10 mouse cellular contexts compared by ENCODE assay signal in genomic region chr2:170127523-170127922, GRCm38 (mm10). TPM values are rescaled to one million over a fixed set of nuclear protein-coding genes. Genes with fewer than 3 reads are reported as not detected.
DNase-seq lines count a peak whose midpoint lies in the region; ATAC-seq lines count a peak whose summit lies in the region.
"Had no signal": no experiment of that assay in that cellular context is flagged by ENCODE, and none has a peak within 500 bp of the region (broad histone marks: within the 10 kb centered on the region; RNA-seq: fewer than 3 reads in every experiment).

No protein-coding gene starts in this region.

- no peak overlapping the region for H3K27ac ChIP-seq in kidney, embryonic 14.5 days (ENCODE audit: low read depth, low read length)
- H3K27ac ChIP-seq in limb, embryonic 13.5 days: no peak overlapping the region

- ATAC-seq in kidney, embryonic 14.5 days (ENCODE audit: low FRiP score, low TSS enrichment): no peak
- peak; percentile 18 for ATAC-seq in CD4-positive, CD25-positive, alpha-beta regulatory T cell, adult 4 months
- no peak for ATAC-seq in limb, embryonic 13.5 days (ENCODE audit: low FRiP score, low read depth)

- no peak overlapping the region for H3K9ac ChIP-seq in kidney, embryonic 14.5 days (ENCODE audit: low read depth, low read length)
- 0 out of 2 replicates have a peak overlapping the region, but pooled peaks have one; percentile 19 for H3K9ac ChIP-seq in limb, embryonic 13.5 days

- H3K9me3 ChIP-seq in kidney, embryonic 14.5 days (ENCODE audit: control insufficient read depth, low read length): no peaks in the 10 kb centered on the region
- H3K9me3 ChIP-seq in limb, embryonic 13.5 days: no peaks in the 10 kb centered on the region

- 42% methylated on average over 3 of the region's 3 CpGs for WGBS in kidney, embryonic 14.5 days
- WGBS in limb, embryonic 13.5 days: 45% methylated on average over 3 of the region's 3 CpGs

- peak overlapping the region; percentile 54 for H3K4me2 ChIP-seq in kidney, embryonic 14.5 days (replicated peaks; ENCODE audit: low read depth, low read length)
- H3K4me2 ChIP-seq in limb, embryonic 13.5 days (replicated peaks): peak overlapping the region; percentile 28

- H3K27me3 ChIP-seq in kidney, embryonic 14.5 days (ENCODE audit: control insufficient read depth, insufficient read depth, low read length): no peaks in the 10 kb centered on the region
- H3K27me3 ChIP-seq in limb, embryonic 13.5 days: no peaks in the 10 kb centered on the region

- peaks cover 4% of the 10 kb centered on the region; the same call in 1 of the 2 replicates for H3K36me3 ChIP-seq in kidney, embryonic 14.5 days (ENCODE audit: control insufficient read depth, insufficient read depth, low read length)
- H3K36me3 ChIP-seq in limb, embryonic 13.5 days: peaks cover 4% of the 10 kb centered on the region

- no peak for DNase-seq in kidney, postnatal 14 days
- peak; percentile 82 for DNase-seq in A20 (ENCODE audit: low read depth, low spot score)
- no peak for DNase-seq in left cerebral cortex, postnatal 25 days (ENCODE audit: low spot score in 2 of 2)
- DNase-seq in left cerebral cortex, adult 8-10 months (ENCODE audit: low spot score in 2 of 2): no peak
- DNase-seq: gastrocnemius, postnatal 25 days; lung, adult 2 months; right cerebral cortex, postnatal 14 days had no signal

- H3K4me3 ChIP-seq in kidney, embryonic 14.5 days (ENCODE audit: low read length): no peak overlapping the region
- no peak overlapping the region for H3K4me3 ChIP-seq in limb, embryonic 13.5 days

- H3K4me1 ChIP-seq in kidney, embryonic 14.5 days (ENCODE audit: control insufficient read depth, insufficient read depth, low read length): peaks cover 29% of the 10 kb centered on the region
- peaks cover 58% of the 10 kb centered on the region for H3K4me1 ChIP-seq in limb, embryonic 13.5 days

- intact Hi-C loops in left cerebral cortex, postnatal 25 days (cut with DNase I): no loop called here

RNA-seq across cellular contexts. Expression of gene Zfp217, which starts 20.4 kb away (rescaled TPM):
- polyA plus RNA-seq in kidney, embryonic 14.5 days (2014; fragmentation: Nextera tagmentation; extraction: Ambion mirVana): 5.6 and 6.0 TPM in 2 replicates
- 10 to 100 TPM in 1 of 2 experiments, 1 to 10 TPM in 1; 8.1 to 10.4 TPM for polyA plus RNA-seq in CD4-positive, CD25-positive, alpha-beta regulatory T cell, adult 4 months (2017; shearing (Covaris generic))
- 4.5 and 4.6 TPM in 2 replicates for polyA plus RNA-seq in limb, embryonic 13.5 days (2015; fragmentation: Nextera tagmentation; extraction: Ambion mirVana)
- total RNA-seq in left cerebral cortex, postnatal 25 days (2021): 1 to 10 TPM; 2.4 to 3.0 TPM
- total RNA-seq in left cerebral cortex, adult 8-10 months (2022): 1 to 10 TPM; 2.5 to 4.4 (median 3.3) TPM
